Mouse (Mus musculus) thymus, adult 2 months (tissue): ENCODE results near the gene Sycp2. TPM values are rescaled to one million over a fixed set of nuclear protein-coding genes. Genes with fewer than 3 reads are reported as not detected.

Source experiments
- DNase-seq: peaks from one replicate; pipeline ENCODE4 v3.0.0; 2021
- H3K27ac ChIP-seq: fragments of 200-500 bp; 2 replicates; pipeline ENCODE4 v1.5.1; 2012; ENCODE audit warnings: low read length, control low read depth; ENCODE audit not compliant: control insufficient read depth, insufficient read depth
- H3K27me3 ChIP-seq: fragments of 200-500 bp; 2 replicates; pipeline ENCODE4 v1.6.1; 2012; ENCODE audit warnings: mild to moderate bottlenecking, low read length, moderate library complexity, mixed read lengths; ENCODE audit not compliant: control insufficient read depth, insufficient read depth
- H3K36me3 ChIP-seq: fragments of 200-500 bp; 2 replicates; pipeline ENCODE4 v1.6.1; 2012; ENCODE audit warnings: mild to moderate bottlenecking, low read length, moderate library complexity; ENCODE audit not compliant: control insufficient read depth, insufficient read depth
- H3K4me1 ChIP-seq: fragments of 200-500 bp; replicated peaks from 2 replicates; pipeline ENCODE4 v1.6.1; 2012; ENCODE audit warnings: low read length; ENCODE audit not compliant: control insufficient read depth, insufficient read depth
- H3K4me3 ChIP-seq: fragments of 200-500 bp; 2 replicates; pipeline ENCODE4 v1.5.1; 2012; ENCODE audit warnings: mild to moderate bottlenecking, low read length, control low read depth, moderate library complexity; ENCODE audit not compliant: control insufficient read depth, insufficient read depth
- CTCF ChIP-seq: fragments of 200-500 bp; IDR thresholded peaks from 2 replicates; pipeline ENCODE4 v1.5.1; 2012; ENCODE audit warnings: mild to moderate bottlenecking, control low read depth, low read length, moderate library complexity, borderline replicate concordance; ENCODE audit not compliant: control insufficient read depth, poor library complexity, insufficient read depth; ENCODE audit errors: extremely low read depth
- POLR2A ChIP-seq: fragments of 200-500 bp; IDR thresholded peaks from 2 replicates; pipeline ENCODE4 v1.6.1; 2012; ENCODE audit warnings: mild to moderate bottlenecking, low read length, control low read depth, moderate library complexity; ENCODE audit not compliant: control insufficient read depth, poor library complexity, insufficient read depth; ENCODE audit errors: extremely low read depth
- WGBS: fragments of 180-500 bp; shearing (Covaris S2); methylation state at CpG from one replicate; pipeline ENCODE4 v1.1.7; 2018; 5-methylcytosine and 5-hydroxymethylcytosine counted together
- polyA plus RNA-seq: library from polyadenylated mRNA; depleted of rRNA; stranded (reverse); fragments of >200 nt; gene quantifications from 2 replicates; pipeline ENCODE4 v1.2.3, GENCODE M21; 2012

Gene Sycp2
- polyA plus RNA-seq, 1 experiment, result not detected

GRCm38 (mm10) chr2:178414261-178415149 lies 7.0 kb upstream of the Sycp2 start, which contains the start of the genes Ppp1r3d and Fam217b:
TSS of gene Ppp1r3d (minus strand) at chr2:178414472.
TSS of gene Fam217b (plus strand) at chr2:178414524.
- H3K4me1 ChIP-seq, result 0 out of 2 replicates have a peak, but pooled peaks cover 4% of the 10 kb centered on the region
- TF ChIP-seq POLR2A (no peak), CTCF (no peak)
- H3K27ac ChIP-seq, result no peak within 1 kb of the TSS

DNA sequence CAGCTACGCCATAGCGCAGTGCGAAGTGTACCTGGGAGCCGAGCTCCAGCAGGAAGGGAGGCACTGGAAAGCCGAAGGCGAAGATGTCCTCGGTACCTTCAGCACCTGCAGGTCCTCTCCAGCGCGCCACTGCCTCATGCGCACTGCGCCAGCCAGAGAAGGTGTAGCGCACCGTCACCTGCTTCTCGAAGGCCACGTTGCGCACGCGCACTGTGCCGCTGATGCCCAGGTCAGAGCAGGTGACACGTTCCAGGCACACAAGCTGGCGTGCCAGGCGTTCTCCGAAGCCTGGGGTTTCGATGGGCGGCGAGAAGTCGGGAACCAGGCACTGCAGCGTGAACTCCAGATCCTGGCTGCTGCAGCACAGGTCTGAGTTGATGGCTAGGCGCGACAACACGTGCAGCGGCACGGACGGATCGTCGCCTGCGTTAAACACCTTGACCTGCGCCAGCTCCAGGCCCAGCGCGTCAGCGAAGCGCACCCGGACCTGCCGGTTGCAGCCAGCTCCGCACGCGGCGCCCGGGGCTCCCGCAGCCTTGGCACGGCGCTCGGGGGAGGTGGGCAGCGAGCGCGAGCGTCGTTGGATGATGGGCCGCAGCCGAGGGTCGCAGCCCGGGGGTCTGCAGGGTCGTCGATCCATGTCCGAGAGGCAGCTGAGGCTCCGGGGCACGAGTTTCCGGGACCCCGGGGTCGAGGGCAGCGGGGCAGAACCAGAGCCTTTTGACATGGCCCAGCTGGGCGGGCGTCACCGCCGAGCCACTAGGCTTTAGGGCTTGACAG lies 6.2 kb upstream of the Sycp2 start:
- Histone ChIP-seq H3K27me3 (no peaks in the 10 kb centered on the region; the same call in 1 of the 2 replicates), H3K36me3 (no peaks in the 10 kb centered on the region), H3K27ac (no peak overlapping the region), H3K4me3 (peak overlapping the region; percentile 26), H3K4me1 (0 out of 2 replicates have a peak, but pooled peaks cover 4% of the 10 kb centered on the region)
- TF ChIP-seq POLR2A, result no peak
- TF ChIP-seq CTCF, result no peak
- DNase-seq, result no peak
- 26% methylated on average over 75 of the region's 75 CpGs for WGBS

More at GRCm38 (mm10) chr2:178414261-178415149, 7.0 kb upstream of the Sycp2 start, which contains the start of the genes Ppp1r3d and Fam217b:
- Histone ChIP-seq H3K27me3 (no peaks in the 10 kb centered on the region; the same call in 1 of the 2 replicates), H3K36me3 (no peaks in the 10 kb centered on the region), H3K4me3 (peak within 1 kb of the TSS; percentile 37)
- WGBS, result 3% methylated on average over 66 of the region's 74 CpGs
- DNase-seq, result no peak

DNA sequence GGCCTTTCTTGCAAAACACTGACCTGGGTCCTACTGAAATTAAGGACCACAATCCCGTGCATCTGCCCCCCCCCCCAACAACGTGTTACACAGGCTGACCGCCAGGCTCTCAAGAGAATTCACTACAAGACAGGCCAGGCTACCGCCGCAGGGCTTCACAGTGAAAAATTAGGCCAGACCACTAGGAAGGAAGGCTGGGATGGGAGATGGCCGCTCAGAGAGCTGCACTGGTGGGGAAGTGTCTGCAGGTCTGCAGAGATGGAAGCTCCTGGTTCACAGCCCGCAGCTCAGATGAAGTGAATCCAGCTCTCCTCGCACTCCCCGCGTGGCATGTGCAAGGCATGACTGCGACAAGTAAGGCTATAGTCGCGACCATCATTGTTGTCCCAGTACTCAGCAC lies 5.6 kb upstream of the Sycp2 start:
- 90% methylated on average over 13 of the region's 13 CpGs for WGBS

DNA sequence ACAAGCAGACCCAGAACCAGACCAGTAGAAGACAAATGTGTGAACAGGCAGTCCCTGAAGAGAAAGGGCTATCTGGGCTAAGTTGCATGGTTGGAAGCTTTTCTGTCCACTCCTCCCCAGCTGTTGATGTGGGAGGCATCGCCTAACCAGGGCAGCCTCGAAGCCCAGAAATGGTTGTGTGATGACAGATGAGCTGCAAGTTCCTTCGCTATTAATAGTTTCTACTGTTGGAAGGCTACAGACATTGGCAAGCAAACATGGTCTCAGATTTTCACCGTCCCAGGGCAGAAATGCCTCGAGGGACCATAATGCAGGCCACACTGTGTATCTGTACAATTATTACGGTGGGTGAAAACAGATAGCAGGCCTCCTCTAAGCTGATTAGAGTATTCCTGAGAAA lies 5.1 kb upstream of the Sycp2 start:
- Histone ChIP-seq H3K27me3 (no peaks in the 10 kb centered on the region; the same call in 1 of the 2 replicates), H3K4me1 (0 out of 2 replicates have a peak, but pooled peaks cover 4% of the 10 kb centered on the region), H3K4me3 (no peak overlapping the region), H3K36me3 (no peaks in the 10 kb centered on the region), H3K27ac (no peak overlapping the region)
- TF ChIP-seq CTCF (no peak), POLR2A (no peak)
- DNase-seq, result no peak
- WGBS, result 82% methylated on average over 6 of the region's 6 CpGs

More for the DNA sequence above, 5.6 kb upstream of the Sycp2 start:
- no peak for DNase-seq
- Histone ChIP-seq H3K27me3 (no peaks in the 10 kb centered on the region; the same call in 1 of the 2 replicates), H3K4me1 (0 out of 2 replicates have a peak, but pooled peaks cover 4% of the 10 kb centered on the region), H3K4me3 (no peak overlapping the region), H3K27ac (no peak overlapping the region), H3K36me3 (no peaks in the 10 kb centered on the region)
- no peak for TF ChIP-seq POLR2A
- TF ChIP-seq CTCF, result no peak

GRCm38 (mm10) chr2:178410286-178410685 lies 2.8 kb upstream of the Sycp2 start:
- DNase-seq, result no peak
- WGBS, result 89% methylated on average over 6 of the region's 6 CpGs

GRCm38 (mm10) chr2:178409024-178409423 lies 1.5 kb upstream of the Sycp2 start:
- 46% methylated on average over 1 of the region's 1 CpGs for WGBS
- Histone ChIP-seq H3K4me1 (0 out of 2 replicates have a peak, but pooled peaks cover 3% of the 10 kb centered on the region), H3K4me3 (no peak overlapping the region), H3K27me3 (no peaks in the 10 kb centered on the region; the same call in 1 of the 2 replicates), H3K36me3 (no peaks in the 10 kb centered on the region), H3K27ac (no peak overlapping the region)
- no peak for DNase-seq
- TF ChIP-seq POLR2A, result no peak
- no peak for TF ChIP-seq CTCF

More at GRCm38 (mm10) chr2:178410286-178410685, 2.8 kb upstream of the Sycp2 start:
- TF ChIP-seq CTCF, result no peak
- no peak for TF ChIP-seq POLR2A
- Histone ChIP-seq H3K36me3 (no peaks in the 10 kb centered on the region), H3K4me1 (0 out of 2 replicates have a peak, but pooled peaks cover 4% of the 10 kb centered on the region), H3K27me3 (no peaks in the 10 kb centered on the region; the same call in 1 of the 2 replicates), H3K4me3 (no peak overlapping the region), H3K27ac (no peak overlapping the region)
